Mouse (Mus musculus) yolk sac, embryonic 10.5 days (tissue): ENCODE measurements around the gene Atp13a4.

Experiments used
- DNase-seq: peaks from one replicate; pipeline ENCODE4 v3.0.0-alpha.2; 2017; ENCODE audit warnings: low spot score

Atp13a4 gene

DNA sequence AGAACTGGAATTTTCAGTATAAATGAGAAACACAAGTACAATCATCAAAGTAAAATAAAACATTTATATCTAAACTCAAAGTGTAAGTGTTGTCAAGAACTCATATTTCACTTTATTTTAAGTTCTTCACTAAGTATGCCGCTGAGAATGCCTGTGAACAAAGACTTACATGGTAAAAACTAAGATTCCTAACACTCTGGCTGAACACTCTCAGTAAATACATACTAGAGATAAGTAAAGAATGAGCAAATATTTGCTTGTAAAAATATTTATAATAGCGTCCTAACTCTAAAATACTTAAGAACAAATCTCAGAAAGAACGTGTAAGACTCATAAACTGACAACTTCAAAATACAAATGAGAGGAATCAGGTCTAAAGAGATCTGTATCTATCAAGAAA lies 80.9 kb downstream of the Atp13a4 start:
- DNase-seq: no peak

DNA sequence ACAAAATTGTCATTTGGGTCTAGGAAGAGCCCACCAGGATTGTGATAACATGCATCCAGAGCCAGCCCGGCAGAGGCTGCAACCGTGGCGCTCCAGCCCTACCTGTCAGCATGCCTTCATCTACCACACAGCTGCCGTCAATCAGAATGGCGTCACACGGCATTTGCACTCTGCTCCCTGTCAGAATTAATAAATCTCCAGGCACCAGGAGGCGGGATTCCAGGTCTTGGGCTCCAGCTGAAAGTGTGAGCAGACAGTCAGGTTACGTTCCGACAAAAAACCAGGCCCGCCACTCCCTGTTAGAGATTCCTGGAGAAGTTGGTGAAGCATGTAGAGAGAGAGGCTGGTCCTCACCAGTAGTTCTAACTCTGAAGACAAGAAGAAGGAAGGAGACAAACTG lies 85.3 kb downstream of the Atp13a4 start:
- no peak for DNase-seq

DNA sequence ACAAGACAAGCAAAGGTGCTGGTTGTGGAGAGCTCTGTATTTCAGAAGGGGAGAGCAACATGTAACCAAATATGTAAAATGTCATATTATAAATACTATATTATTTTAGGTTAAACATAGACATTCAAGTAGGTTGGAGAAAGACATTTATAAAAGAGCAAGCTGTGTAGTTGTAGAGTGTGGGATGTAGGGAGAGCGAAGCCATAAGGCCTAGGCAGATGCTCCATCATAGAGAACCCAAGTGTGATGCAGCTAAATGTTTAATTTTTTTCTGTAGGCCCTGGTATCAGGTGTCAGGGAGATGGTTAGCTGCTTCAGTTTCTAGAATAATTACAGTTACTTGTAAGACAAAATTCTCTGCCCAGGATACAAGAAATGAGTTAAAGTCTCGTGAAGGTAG lies 87.8 kb downstream of the Atp13a4 start:
- DNase-seq: no peak

DNA sequence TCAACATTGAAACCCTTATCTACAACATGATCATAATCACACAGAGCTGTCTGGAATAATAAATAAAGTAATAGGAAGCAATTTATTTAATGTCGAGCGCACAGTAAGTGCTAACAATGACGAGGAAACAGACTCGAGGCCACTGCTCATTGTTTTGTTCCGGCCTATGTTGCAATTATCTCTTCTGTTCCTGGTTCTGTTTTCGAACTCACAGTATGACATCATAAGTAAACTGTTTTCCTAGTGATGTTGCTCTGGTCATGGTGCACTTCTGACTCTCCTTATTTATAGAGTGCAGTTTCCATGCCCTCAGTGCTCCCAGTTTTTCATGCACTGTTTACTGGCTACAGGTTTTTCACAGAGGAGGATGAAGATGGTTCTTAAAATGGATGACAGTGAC lies 91.4 kb downstream of the Atp13a4 start:
- no peak for DNase-seq

DNA sequence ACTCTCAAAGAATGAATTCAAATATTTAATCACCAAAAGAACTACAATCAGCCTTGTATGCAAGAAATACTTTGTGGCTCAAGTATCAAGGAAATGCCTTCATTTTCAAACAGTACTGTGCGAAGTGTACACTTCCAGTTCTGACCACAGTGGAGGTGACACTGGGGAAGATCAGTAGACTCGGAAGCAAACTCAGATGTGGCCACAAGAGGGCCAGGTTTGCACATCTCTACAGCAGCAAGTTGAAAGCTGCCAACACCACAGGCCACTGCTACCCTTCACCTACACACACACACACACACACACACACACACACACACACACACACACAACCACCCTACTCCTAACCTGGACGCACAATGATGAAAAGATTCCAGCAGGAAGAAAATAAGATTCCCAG lies 93.0 kb downstream of the Atp13a4 start:
- DNase-seq: peak; percentile 7

DNA sequence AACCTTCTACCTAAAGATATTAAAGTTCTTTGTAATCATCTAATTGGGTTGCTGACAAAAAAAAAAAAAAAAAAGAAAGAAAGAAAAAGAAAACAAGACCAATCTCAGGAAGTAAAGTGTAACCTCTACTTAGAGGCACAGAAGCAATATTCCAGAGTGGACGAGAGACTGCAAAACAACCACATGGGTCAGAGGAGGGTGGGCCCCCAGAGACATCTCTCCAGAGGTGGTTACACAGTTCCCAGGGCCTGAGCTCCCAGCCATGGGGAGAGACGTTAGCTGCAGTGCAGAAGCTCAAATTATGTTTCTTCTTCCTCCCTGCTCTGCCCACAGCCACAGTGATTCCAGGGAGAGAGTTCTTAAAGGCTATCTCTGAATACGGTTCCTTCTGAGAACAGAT lies 102.5 kb downstream of the Atp13a4 start:
- no peak for DNase-seq

DNA sequence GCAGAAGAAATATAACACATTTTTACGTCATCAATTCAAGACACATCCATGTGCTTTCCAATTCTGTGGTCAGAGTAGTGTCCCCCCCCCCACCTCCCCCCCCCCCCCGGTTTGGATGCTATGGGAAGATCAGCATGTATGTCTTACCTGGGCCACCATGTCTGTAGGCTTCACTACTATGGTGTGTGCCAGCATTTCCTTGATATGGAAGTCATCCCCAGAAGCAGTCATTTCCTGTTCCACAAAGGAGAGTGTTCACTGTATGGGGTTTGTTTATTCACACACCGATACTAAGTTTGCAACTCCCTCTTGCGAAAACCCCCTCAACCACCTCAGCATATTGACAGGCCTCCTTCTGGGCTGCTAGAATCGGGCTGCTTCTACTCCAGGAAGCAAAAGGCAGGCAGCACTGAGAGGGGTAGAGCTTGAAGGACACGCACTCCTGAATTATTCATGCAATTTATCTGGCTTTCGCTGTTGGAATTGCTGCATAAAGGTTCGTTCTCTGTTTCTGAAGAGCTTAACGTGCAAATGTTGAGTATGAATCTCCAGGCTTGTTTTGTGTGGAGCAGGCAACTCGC lies 103.2 kb downstream of the Atp13a4 start:
- DNase-seq: no peak

DNA sequence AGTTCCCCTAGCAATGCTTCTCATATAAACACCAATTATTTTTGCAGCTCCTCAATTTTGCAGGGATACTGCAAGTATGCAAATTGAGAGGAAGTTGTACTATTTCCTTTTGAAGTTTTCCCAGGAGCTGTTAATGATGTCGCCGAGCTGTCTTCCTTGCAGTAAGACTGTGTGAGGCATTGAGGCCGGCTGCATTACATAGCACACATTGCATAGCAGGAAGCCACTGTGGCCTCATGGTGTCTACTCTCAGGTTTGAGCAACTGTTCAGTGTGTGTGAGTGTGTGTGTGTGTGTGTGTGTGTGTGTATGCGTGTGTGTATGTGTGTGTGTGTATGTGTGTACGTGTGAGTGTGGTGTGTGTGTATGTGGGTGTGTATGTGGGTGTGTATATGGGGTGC lies 106.6 kb downstream of the Atp13a4 start:
- no peak for DNase-seq

DNA sequence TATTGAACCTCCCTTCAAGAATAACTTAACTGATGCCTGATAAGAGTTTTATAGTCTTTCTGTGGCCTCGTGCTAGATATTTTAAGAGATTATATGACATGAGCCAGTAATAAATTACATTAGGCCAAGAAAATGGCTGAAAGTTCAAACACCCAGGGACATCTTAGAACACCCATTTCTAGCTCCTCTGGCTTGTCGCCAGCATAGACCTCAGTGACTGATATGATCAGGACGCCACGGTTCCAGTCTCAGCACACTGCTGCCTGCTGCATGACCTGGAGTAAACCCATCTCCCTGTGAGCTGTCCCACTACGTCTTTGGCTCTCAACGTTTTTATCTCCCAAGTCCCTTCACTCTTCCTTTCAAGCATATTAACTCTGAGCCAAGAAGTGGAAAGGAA lies 108.9 kb downstream of the Atp13a4 start:
- no peak for DNase-seq

DNA sequence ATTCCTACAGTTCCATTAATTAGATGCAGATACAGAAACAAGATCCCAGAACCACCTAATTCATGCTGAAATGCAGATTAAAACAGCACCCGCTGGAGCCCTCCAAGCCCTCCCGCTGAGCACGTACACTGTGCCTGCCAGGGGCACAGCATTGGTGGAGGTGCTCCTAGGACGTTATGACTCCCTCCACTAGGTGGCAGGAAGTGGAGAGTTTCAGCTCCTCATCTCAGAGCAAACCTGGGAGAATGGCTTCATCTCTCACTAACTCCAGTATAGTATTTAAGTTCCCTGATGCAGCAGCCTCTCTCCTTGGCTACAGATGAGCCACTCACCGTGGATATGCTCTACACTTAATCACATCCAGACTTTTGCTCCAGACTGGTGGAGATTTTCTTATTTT lies 110.0 kb downstream of the Atp13a4 start:
- no peak for DNase-seq

DNA sequence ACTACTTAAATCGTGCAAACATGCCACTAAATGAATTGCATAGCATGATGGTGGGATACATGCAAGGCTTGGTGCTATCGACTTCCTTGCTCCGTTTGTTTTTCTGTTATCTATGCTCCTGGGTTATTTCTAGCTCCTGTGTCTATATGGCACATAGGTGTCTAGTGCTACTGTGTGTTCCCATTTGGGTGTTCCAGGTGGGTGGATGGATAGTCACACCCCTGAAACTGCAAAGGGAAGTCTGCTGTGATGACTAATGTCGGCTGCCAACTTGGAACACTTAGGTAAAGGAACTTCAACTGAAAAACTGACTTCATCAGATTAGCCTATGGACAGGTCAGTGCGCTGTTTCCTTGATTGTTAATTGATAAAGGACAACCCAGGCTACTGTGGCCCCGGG lies 129.8 kb downstream of the Atp13a4 start:
- no peak for DNase-seq

DNA sequence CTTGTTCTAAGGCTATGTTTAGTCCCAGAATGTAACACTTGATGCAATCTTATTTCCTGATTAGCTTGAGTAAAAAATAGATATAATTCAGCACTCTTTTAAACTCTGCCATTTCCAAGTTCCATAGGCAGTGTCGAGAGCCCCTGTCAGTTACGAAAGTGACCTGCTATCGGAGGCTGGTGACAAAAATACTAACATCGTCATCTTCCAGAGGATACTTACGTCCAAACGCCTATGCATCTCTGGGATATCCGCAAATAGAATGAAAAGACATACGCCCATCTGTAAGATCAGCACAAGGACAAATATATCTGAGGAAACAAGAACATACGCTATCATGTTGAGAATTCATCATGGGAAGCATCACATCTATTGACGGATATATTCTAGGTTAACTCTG lies 137.3 kb downstream of the Atp13a4 start:
- DNase-seq: no peak

DNA sequence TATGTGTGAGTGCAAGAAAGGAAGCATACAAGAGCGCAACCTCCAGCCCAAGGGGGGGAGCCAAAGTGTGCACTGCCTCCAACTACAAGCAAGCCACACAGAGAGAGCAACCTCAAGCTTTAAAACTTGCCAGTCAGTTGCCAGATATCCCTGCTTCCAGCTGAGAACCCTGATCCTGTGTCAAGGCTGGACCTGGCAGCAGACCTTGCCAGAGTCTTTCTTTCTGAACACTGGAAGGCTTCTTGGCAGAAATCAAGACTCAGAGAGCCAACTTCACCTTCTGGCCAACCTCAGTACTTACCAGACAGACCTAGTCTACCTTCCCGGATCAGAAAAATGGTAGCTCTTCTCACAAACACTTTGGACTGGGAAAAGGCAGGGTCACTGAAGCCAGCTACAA lies 145.6 kb downstream of the Atp13a4 start:
- DNase-seq: no peak

DNA sequence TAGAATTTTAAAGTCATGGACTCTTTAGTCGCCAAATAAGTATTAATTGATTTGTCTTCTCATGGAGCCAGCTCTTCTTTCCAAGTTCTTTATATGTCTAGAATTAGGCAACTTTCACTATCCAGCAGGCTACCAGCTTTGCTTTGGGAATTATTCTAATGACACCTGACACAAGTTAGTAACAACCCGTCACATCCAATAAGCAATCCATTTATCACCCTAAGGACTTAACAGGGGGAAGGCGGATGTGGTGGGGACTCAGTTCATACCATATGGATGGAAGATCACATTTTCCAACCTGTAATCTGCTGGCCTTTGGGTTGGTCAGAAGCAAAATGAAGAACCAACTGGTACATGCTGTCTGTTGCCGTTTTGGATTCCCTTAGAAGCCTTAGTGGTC lies 159.9 kb downstream of the Atp13a4 start:
- DNase-seq: no peak

DNA sequence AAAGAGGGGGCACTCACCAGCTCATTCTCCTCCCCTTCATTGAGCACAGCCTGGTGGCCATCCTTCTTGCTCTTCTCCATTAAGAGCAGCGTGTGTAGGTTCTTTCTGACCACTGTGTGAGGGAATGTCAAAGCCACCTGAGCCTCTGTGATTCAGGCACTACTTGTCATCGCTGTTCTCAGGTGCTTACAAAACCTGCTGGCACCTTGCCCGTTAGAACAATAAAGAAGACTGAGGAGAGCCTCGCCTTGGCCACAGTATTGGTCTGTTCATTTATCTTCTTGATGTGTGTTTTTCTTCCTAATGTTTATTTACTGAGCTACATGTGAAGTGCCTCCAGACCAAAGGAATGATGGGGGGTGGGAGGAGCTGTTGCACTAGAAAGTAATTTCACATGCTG lies 166.2 kb downstream of the Atp13a4 start, which contains the start of gene Atp13a5:
Gene Atp13a5, minus strand, starts transcription at position 275 of the 400 bp plus-strand sequence.
- DNase-seq: no peak

DNA sequence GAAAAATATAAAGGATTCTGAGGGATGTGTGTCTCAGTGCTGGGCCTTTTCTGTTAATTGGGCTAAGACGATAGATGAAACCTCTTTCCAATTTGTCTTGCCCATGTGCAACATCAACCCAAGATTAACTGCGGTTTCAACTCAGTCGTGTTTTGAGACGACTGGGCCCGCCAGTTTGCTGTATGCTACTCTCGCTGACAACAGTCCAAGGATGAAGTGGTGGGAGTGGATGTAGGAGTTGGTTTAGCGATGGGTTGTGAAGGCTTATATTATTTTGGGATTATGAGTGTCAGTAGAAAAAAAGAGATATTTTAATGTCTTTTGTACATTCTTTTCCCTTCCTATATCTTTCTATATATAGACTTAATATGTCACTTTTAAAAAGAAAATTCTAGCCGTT lies 170.0 kb downstream of the Atp13a4 start:
- no peak for DNase-seq
